Mouse (Mus musculus): ENCODE measurements around the gene Opa3. TPM values are rescaled to one million over a fixed set of nuclear protein-coding genes. Genes with fewer than 3 reads are reported as not detected.

Opa3 gene
- polyA plus RNA-seq, 1 experiment from 2014 or later, result 33.0 TPM

GRCm38 (mm10) chr7:19265928-19266822 lies 38.0 kb downstream of the Opa3 start:
- H3K27ac ChIP-seq (ENCODE audit: low read length), result peak overlapping the region; percentile 64
- peaks cover 41% of the 10 kb centered on the region for H3K4me1 ChIP-seq (ENCODE audit: control insufficient read depth, insufficient read depth, low read length)
- H3K4me2 ChIP-seq (ENCODE audit: low read depth, low read length), result peak overlapping the region; percentile 34
- H3K4me3 ChIP-seq (replicated peaks; ENCODE audit: low read length), result peak overlapping the region; percentile 4
- peaks cover 12% of the 10 kb centered on the region for H3K36me3 ChIP-seq (ENCODE audit: control insufficient read depth, insufficient read depth, low read length)
- ATAC-seq (ENCODE audit: insufficient read depth, low FRiP score), result peak; percentile 35; the same call in 1 of the 2 replicates
- peak overlapping the region; percentile 47 for H3K9ac ChIP-seq (ENCODE audit: low read length)
- H3K27me3 ChIP-seq (ENCODE audit: control insufficient read depth, insufficient read depth, low read length), result no peaks in the 10 kb centered on the region
- 65% methylated on average over 10 of the region's 10 CpGs for WGBS
- no peaks in the 10 kb centered on the region for H3K9me3 ChIP-seq (replicated peaks; ENCODE audit: control insufficient read depth, low read length)

GRCm38 (mm10) chr7:19267051-19267450 lies 38.9 kb downstream of the Opa3 start:
- H3K9me3 ChIP-seq (replicated peaks; ENCODE audit: control insufficient read depth, low read length), result no peaks in the 10 kb centered on the region
- WGBS, result 51% methylated on average over 10 of the region's 10 CpGs
- peaks cover 12% of the 10 kb centered on the region for H3K36me3 ChIP-seq (ENCODE audit: control insufficient read depth, insufficient read depth, low read length)
- H3K4me2 ChIP-seq (ENCODE audit: low read depth, low read length), result peak overlapping the region; percentile 34; the same call in 1 of the 2 replicates
- H3K27me3 ChIP-seq (ENCODE audit: control insufficient read depth, insufficient read depth, low read length), result no peaks in the 10 kb centered on the region
- H3K4me3 ChIP-seq (replicated peaks; ENCODE audit: low read length), result no peak overlapping the region
- H3K9ac ChIP-seq (ENCODE audit: low read length), result 0 out of 2 replicates have a peak overlapping the region, but pooled peaks have one; percentile 43
- peak overlapping the region; percentile 64 for H3K27ac ChIP-seq (ENCODE audit: low read length)
- ATAC-seq (ENCODE audit: insufficient read depth, low FRiP score), result no peak
- H3K4me1 ChIP-seq (ENCODE audit: control insufficient read depth, insufficient read depth, low read length), result peaks cover 41% of the 10 kb centered on the region

- H3K9me3 ChIP-seq (replicated peaks; ENCODE audit: control insufficient read depth, low read length), result no peaks in the 10 kb centered on the region
- H3K4me3 ChIP-seq (replicated peaks; ENCODE audit: low read length), result peak overlapping the region; percentile 98
- H3K9ac ChIP-seq (ENCODE audit: low read length), result peak overlapping the region; percentile 96
- H3K27ac ChIP-seq (ENCODE audit: low read length), result peak overlapping the region; percentile 96
- peak; percentile 18; the same call in 1 of the 2 replicates for ATAC-seq (ENCODE audit: insufficient read depth, low FRiP score)
- peak overlapping the region; percentile 90 for H3K4me2 ChIP-seq (ENCODE audit: low read depth, low read length)
- peaks cover 45% of the 10 kb centered on the region for H3K4me1 ChIP-seq (ENCODE audit: control insufficient read depth, insufficient read depth, low read length)
- 19% methylated on average over 10 of the region's 10 CpGs for WGBS
- H3K27me3 ChIP-seq (ENCODE audit: control insufficient read depth, insufficient read depth, low read length), result no peaks in the 10 kb centered on the region
- peaks cover 5% of the 10 kb centered on the region for H3K36me3 ChIP-seq (ENCODE audit: control insufficient read depth, insufficient read depth, low read length)
Measured at GRCm38 (mm10) chr7:19268993-19269681, 41.0 kb downstream of the Opa3 start.

- Histone ChIP-seq H3K4me3 (replicated peaks; ENCODE audit: low read length) (peak overlapping the region; percentile 98), H3K4me2 (ENCODE audit: low read depth, low read length) (peak overlapping the region; percentile 90), H3K36me3 (ENCODE audit: control insufficient read depth, insufficient read depth, low read length) (no peaks in the 10 kb centered on the region), H3K27me3 (ENCODE audit: control insufficient read depth, insufficient read depth, low read length) (no peaks in the 10 kb centered on the region), H3K9ac (ENCODE audit: low read length) (peak overlapping the region; percentile 96), H3K9me3 (replicated peaks; ENCODE audit: control insufficient read depth, low read length) (no peaks in the 10 kb centered on the region), H3K4me1 (ENCODE audit: control insufficient read depth, insufficient read depth, low read length) (peaks cover 45% of the 10 kb centered on the region), H3K27ac (ENCODE audit: low read length) (peak overlapping the region; percentile 96)
- WGBS, result 1% methylated on average over 17 of the region's 19 CpGs
- peak; percentile 68 for ATAC-seq (ENCODE audit: insufficient read depth, low FRiP score)
Measured at GRCm38 (mm10) chr7:19269721-19270441, 41.7 kb downstream of the Opa3 start.

- peak overlapping the region; percentile 96 for H3K27ac ChIP-seq (ENCODE audit: low read length)
- peaks cover 37% of the 10 kb centered on the region for H3K4me1 ChIP-seq (ENCODE audit: control insufficient read depth, insufficient read depth, low read length)
- peak overlapping the region; percentile 96 for H3K9ac ChIP-seq (ENCODE audit: low read length)
- H3K4me2 ChIP-seq (ENCODE audit: low read depth, low read length), result peak overlapping the region; percentile 90
- no peak for ATAC-seq (ENCODE audit: insufficient read depth, low FRiP score)
- no peaks in the 10 kb centered on the region for H3K27me3 ChIP-seq (ENCODE audit: control insufficient read depth, insufficient read depth, low read length)
- under 1% methylated on average over 20 of the region's 21 CpGs for WGBS
- no peaks in the 10 kb centered on the region for H3K9me3 ChIP-seq (replicated peaks; ENCODE audit: control insufficient read depth, low read length)
- H3K4me3 ChIP-seq (replicated peaks; ENCODE audit: low read length), result peak overlapping the region; percentile 98
- H3K36me3 ChIP-seq (ENCODE audit: control insufficient read depth, insufficient read depth, low read length), result no peaks in the 10 kb centered on the region
Measured at GRCm38 (mm10) chr7:19270509-19271237, 42.5 kb downstream of the Opa3 start.

- Histone ChIP-seq H3K27me3 (ENCODE audit: control insufficient read depth, insufficient read depth, low read length) (no peaks in the 10 kb centered on the region), H3K4me3 (replicated peaks; ENCODE audit: low read length) (peak within 1 kb of the TSS; percentile 98), H3K9me3 (replicated peaks; ENCODE audit: control insufficient read depth, low read length) (no peaks in the 10 kb centered on the region), H3K9ac (ENCODE audit: low read length) (peak within 1 kb of the TSS; percentile 96), H3K36me3 (ENCODE audit: control insufficient read depth, insufficient read depth, low read length) (no peaks in the 10 kb centered on the region), H3K4me1 (ENCODE audit: control insufficient read depth, insufficient read depth, low read length) (peaks cover 28% of the 10 kb centered on the region), H3K4me2 (ENCODE audit: low read depth, low read length) (peak within 1 kb of the TSS; percentile 90), H3K27ac (ENCODE audit: low read length) (peak within 1 kb of the TSS; percentile 96)
- WGBS, result under 1% methylated on average over 62 of the region's 62 CpGs
- peak; percentile 68 for ATAC-seq (ENCODE audit: insufficient read depth, low FRiP score)
Measured at GRCm38 (mm10) chr7:19271238-19272172, 43.4 kb downstream of the Opa3 start, which contains the start of gene Vasp. TSS of gene Vasp (minus strand) at chr7:19271817.

GRCm38 (mm10) chr7:19272173-19272764 lies 44.1 kb downstream of the Opa3 start:
- ATAC-seq (ENCODE audit: insufficient read depth, low FRiP score), result peak; percentile 69
- H3K9ac ChIP-seq (ENCODE audit: low read length), result peak overlapping the region; percentile 96
- H3K27me3 ChIP-seq (ENCODE audit: control insufficient read depth, insufficient read depth, low read length), result no peaks in the 10 kb centered on the region
- H3K36me3 ChIP-seq (ENCODE audit: control insufficient read depth, insufficient read depth, low read length), result no peaks in the 10 kb centered on the region
- peak overlapping the region; percentile 96 for H3K27ac ChIP-seq (ENCODE audit: low read length)
- H3K4me3 ChIP-seq (replicated peaks; ENCODE audit: low read length), result peak overlapping the region; percentile 98
- peak overlapping the region; percentile 90 for H3K4me2 ChIP-seq (ENCODE audit: low read depth, low read length)
- no peaks in the 10 kb centered on the region for H3K9me3 ChIP-seq (replicated peaks; ENCODE audit: control insufficient read depth, low read length)
- peaks cover 26% of the 10 kb centered on the region for H3K4me1 ChIP-seq (ENCODE audit: control insufficient read depth, insufficient read depth, low read length)
- under 1% methylated on average over 36 of the region's 36 CpGs for WGBS
